Mouse (Mus musculus) c-Kit-positive CD71-positive TER-119-positive erythroid progenitor cells, embryonic 14.5 days (primary cell): Measurements from ENCODE around the gene Tlr7.
"Not testable (repeated sequence)": the region's sequence is repeated elsewhere in the genome, so short reads cannot be mapped to it uniquely, and the experiment has no call there.

Experiments used
- DNase-seq: peaks from one replicate; pipeline ENCODE4 v3.0.0-alpha.2; 2013; ENCODE audit warnings: low spot score

Tlr7 gene

GRCm38 (mm10) chrX:167330399-167330798 is at the start of gene Tlr7:
Gene Tlr7, minus strand, starts transcription at chrX:167330558.
- no peak for DNase-seq

GRCm38 (mm10) chrX:167380073-167380472 is 49.7 kb upstream of the Tlr7 start:
- DNase-seq, result no peak

DNA sequence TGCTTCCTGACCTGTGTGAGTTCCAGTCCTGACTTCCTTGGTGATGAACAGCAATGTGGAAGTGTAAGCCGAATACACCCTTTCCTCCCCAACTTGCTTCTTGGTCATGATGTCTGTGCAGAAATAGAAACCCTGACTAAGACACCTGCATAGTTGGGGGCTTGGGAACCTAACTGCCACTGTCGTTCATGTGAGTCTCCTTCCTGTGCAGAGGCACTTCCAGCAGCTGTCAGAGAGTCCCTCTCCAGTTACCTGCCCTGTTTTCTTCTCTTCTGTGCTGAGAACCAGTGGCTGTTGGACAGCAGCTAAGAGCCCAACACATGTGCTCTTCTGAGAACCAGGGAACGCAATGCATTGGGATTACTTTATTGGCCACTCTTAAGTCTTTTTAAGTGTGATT is 30.9 kb upstream of the Tlr7 start:
- not testable (repeated sequence) for DNase-seq

GRCm38 (mm10) chrX:167359704-167360103 is 29.3 kb upstream of the Tlr7 start:
- DNase-seq, result no peak

DNA sequence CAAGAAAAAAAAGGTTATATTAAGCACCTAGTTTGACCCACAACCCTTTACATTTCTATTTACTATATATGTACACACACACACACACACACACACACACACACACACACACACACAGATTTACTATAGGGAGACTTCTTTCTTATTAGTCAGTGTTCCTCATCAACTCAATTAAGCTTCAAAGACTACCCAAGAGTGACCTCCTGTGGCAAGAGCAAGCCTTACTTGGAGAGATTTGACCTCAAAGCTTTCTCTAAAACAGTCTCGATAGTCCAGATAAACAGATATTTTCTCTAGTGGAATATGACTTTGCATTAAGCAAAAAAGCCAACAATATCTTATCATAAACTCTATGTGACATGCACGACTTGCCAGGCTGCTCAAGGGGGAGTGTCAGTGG is 27.1 kb upstream of the Tlr7 start:
- no peak for DNase-seq

- no peak for DNase-seq
Observed at GRCm38 (mm10) chrX:167355965-167356364, 25.6 kb upstream of the Tlr7 start.

GRCm38 (mm10) chrX:167353617-167354016 is 23.3 kb upstream of the Tlr7 start:
- DNase-seq, result no peak

DNA sequence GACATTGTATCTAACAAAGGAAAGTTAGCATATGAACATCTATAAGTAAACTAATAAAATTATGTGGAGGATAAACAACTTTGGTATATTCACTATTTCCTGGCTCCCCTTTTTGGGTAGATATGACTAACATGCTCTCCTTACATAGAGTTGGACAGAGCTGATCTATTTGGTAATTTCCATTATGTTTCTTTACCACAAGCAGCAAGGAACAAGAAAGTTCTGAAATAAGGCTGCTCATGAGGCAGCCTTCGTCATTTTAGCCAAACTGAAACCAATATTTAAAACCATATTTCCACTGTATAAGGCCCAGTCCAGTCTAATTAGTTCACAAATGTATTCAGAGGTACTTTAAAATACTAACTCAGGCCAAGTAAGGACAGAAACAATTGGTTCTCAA is 16.1 kb upstream of the Tlr7 start:
- no peak for DNase-seq

- DNase-seq, result no peak
Observed at GRCm38 (mm10) chrX:167344356-167344755, 14.0 kb upstream of the Tlr7 start.

GRCm38 (mm10) chrX:167341811-167342210 is 11.5 kb upstream of the Tlr7 start:
- DNase-seq, result no peak

DNA sequence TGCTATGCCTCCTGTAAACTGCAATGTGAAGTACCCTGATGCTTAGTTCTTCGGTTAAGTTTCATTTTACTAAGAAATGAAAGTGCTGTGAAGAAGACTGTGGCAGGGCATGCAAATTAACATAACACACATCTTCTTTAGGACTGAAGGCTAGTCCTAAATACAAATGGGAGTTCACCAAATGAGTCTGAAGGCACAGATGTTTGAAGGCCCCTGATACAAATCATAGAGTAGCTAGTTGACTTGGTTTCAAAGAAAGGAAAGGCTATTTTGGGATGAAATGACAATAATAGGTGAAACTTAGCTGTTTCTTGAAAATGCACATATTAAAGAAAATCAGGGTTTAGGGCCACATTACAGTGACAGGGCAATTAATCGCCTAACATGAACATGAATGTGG is 9.8 kb upstream of the Tlr7 start:
- no peak for DNase-seq

GRCm38 (mm10) chrX:167337990-167338389 is 7.6 kb upstream of the Tlr7 start:
- DNase-seq, result no peak

DNA sequence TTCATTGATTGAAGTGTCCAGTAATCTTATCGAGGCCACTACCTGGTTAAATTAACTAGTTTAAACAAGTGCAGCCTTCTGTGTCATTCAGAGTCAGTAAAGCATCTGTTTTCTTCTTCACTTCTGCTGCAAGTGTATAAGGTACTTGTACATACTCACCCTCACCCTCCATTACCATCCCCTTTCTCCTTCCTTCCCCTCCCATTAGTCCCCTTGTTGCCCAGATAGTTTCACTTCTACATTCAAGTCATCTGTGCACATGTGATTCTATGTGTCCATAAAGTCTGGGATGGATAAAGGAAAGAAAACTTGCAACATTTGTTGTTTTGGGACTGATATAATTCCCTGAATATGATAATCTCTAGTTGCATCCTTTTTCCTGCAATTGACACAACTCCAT is 4.2 kb upstream of the Tlr7 start:
- no peak for DNase-seq

- no peak for DNase-seq
Observed at GRCm38 (mm10) chrX:167332607-167333006, 2.2 kb upstream of the Tlr7 start.

GRCm38 (mm10) chrX:167330993-167331392 is 635 bp upstream of the Tlr7 start:
- no peak for DNase-seq

DNA sequence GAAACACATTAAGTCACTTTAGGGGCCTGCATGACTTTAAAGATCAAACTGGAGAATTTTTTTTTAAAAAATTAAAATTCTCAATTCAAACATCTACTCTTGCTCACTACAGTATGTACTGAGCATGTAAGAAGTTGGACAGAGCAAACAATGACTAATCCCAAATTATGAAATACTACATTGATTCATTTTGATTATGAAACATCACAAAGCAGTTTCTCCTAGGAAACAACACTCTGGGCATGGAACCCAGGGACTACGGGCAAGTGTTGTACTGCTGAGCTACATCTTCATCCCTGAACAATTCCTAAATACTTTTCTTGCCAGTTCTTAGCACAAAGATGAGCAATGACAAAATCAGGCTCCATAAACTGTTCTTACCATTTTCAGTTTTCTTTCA is 738 bp downstream of the Tlr7 start:
- no peak for DNase-seq

DNA sequence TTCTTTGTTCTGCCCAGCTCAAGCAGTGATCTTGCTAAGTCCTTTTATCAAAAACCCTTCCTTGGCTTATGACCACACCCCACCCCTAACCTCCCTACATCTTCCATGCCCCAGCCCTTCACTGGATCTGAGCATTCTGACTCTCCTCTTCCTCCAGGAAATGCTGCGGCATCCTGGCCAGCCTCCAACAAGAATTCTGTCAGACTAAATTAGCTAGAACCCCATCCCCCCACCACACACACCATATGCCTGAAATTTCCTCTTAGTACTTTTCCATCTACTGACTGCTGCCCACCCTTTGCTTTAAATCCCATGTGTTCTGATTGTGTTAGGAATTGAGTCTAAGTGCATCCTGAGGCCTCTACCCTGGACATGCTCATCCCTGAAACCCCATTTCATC is 1.3 kb downstream of the Tlr7 start:
- DNase-seq, result no peak

DNA sequence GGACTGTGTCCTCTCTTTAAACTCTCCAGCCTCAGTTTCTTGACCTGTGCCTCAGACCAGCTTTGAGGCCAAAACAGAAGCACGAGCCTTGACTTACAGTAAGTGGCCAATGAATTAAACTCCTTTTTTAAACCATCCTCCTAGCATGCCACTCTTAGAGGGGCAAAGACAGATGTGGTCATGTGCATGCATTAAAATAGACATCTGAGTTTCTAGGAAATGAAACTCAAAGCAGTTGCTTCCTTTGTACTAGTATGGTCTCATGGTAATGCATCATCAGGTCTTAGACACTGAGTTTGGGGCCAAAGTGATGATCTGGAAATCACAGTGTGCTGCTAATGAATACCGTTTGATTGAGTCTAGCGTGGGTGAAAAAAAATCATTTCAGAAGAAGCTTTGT is 1.8 kb downstream of the Tlr7 start:
- no peak for DNase-seq

DNA sequence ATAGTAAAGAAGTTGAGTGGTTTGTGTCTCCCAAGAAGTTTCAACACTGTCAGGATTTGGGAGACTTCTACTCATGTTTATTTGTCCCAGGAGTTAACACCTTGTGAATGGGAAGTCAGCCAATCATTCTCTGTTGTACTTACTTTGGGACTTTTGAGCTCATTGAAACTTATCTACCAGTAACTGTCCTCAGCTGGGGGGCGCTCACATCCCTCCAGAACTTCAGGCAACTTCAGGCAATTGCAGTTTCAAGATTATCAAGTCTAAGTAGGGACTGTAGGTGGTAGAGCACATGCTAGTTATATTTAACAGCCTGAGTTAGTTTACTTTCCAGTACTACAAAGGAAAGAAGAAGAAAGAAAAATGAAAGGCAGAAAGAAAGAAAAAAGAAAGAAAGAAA is 6.6 kb downstream of the Tlr7 start:
- no peak for DNase-seq

- DNase-seq, result no peak
Observed at GRCm38 (mm10) chrX:167321233-167321806, 9.0 kb downstream of the Tlr7 start.

DNA sequence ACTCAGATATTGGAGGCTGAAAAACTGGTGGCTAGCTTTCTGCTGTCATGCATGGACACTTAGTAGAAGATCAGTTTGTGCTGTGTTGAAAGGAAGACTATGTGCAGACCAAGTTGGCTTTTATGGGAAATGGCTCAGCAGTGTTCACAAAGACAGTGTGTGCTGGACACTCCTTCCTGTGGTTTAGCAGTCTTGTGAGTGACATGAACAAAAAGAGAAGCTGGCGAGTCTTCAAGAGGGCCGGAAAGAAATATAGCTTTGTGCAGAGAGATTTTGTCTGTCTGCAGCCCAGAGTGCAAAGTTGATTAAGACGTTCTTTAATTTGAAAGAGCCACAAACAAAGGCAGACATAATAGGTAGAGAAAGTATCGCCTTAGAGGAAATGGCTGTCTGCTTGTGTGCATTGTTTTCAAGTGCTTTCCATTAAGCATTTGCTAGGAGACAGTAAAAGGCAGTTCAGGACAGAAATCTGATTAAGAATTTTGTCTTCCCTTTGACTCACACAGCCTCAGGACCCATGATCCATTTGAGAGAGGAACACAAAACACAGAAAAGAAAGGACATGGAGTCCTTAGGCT is 11.4 kb downstream of the Tlr7 start:
- DNase-seq, result no peak

DNA sequence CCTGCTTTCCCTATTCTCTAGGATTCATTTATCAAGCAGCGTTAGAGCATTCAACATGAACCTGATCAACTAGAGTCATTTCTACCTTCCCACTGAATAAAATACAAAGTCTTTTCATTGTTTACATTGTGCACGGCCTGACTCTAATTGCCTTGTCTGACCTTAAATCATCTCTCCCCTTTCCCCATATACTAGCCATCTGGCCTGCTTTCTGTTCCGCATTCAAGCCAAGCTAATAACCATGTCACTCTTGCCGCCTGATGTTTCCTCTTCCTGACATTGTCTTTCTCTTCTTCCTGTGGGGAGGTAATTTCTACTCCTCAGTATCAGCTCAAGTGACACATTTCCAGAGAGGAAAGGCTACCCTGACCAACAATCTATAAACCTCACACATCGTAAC is 14.6 kb downstream of the Tlr7 start:
- DNase-seq, result no peak

GRCm38 (mm10) chrX:167315093-167315726 is 15.1 kb downstream of the Tlr7 start:
- no peak for DNase-seq

DNA sequence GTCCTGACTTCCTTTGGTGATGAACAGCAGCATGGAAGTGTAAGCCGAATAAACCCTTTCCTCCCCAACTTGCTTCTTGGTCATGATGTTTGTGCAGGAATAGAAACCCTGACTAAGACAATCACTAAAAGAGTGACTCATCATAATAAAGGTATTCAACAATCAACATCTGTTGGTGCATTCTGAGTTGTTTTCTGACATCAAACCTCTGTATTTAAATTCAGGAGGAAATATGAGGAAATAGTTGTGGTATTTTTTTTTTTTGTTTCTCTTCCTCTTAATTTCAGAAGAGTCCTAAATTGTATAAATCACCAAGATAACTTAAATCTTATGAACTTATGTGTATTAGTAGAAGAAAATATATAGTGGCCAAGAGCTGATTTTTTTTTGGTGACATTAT is 28.3 kb downstream of the Tlr7 start:
- DNase-seq, result not testable (repeated sequence)
